Mouse (Mus musculus) lung, embryonic 15.5 days (tissue): ENCODE results near the gene Pifo. TPM values are rescaled to one million over a fixed set of nuclear protein-coding genes. Genes with fewer than 3 reads are reported as not detected.
"Not testable (repeated sequence)": the region's sequence is repeated elsewhere in the genome, so short reads cannot be mapped to it uniquely, and the experiment has no call there.

Experiments
- ATAC-seq: fragments of 200-750 bp; cut with Nextera tagmentation; 2 replicates; pipeline ENCODE4 v1.8.0; 2017; ENCODE audit warnings: moderate number of reproducible peaks, borderline replicate concordance; ENCODE audit not compliant: low FRiP score, low TSS enrichment; ENCODE audit errors: extremely low read depth
- H3K27ac ChIP-seq: fragments of 300-500 bp; sonication (generic); 2 replicates; pipeline ENCODE4 v1.5.1; 2015; ENCODE audit warnings: moderate library complexity, mild to moderate bottlenecking, inconsistent platforms
- H3K27me3 ChIP-seq: fragments of 300-500 bp; sonication (generic); 2 replicates; pipeline ENCODE4 v1.6.1; 2015; ENCODE audit warnings: inconsistent platforms
- H3K36me3 ChIP-seq: fragments of 300-500 bp; sonication (generic); 2 replicates; pipeline ENCODE4 v1.6.1; 2015; ENCODE audit warnings: inconsistent platforms
- H3K4me1 ChIP-seq: fragments of 300-500 bp; sonication (generic); 2 replicates; pipeline ENCODE4 v1.6.1; 2015; ENCODE audit warnings: inconsistent platforms
- H3K4me2 ChIP-seq: fragments of 300-500 bp; sonication (generic); 2 replicates; pipeline ENCODE4 v1.6.1; 2015; ENCODE audit warnings: inconsistent platforms, mild to moderate bottlenecking, moderate library complexity
- H3K4me3 ChIP-seq: fragments of 300-500 bp; sonication (generic); 2 replicates; pipeline ENCODE4 v1.5.1; 2015; ENCODE audit warnings: mild to moderate bottlenecking, inconsistent platforms
- H3K9ac ChIP-seq: fragments of 300-500 bp; sonication (generic); 2 replicates; pipeline ENCODE4 v1.6.1; 2015; ENCODE audit warnings: inconsistent platforms
- H3K9me3 ChIP-seq: fragments of 300-500 bp; sonication (generic); 2 replicates; pipeline ENCODE4 v1.6.1; 2016; ENCODE audit warnings: inconsistent platforms
- WGBS: fragments of 180-500 bp; shearing (Covaris S2); methylation state at CpG from one replicate; pipeline ENCODE4 v1.1.7; 2015; 5-methylcytosine and 5-hydroxymethylcytosine counted together
- polyA plus RNA-seq: library from polyadenylated mRNA; unstranded; fragments of >200 nt; fragmentation: Nextera tagmentation; extraction: Ambion mirVana; gene quantifications from 2 replicates; pipeline ENCODE4 v1.2.1, GENCODE M21; 2015

Pifo gene
- polyA plus RNA-seq: 5.1 and 5.5 TPM in 2 replicates

GRCm38 (mm10) chr3:106014546-106014945 is at the start of gene Pifo:
Pifo (minus strand) TSS chr3:106014646.
- no peaks in the 10 kb centered on the region for H3K27me3 ChIP-seq
- no peak within 1 kb of the TSS for H3K4me3 ChIP-seq
- H3K9me3 ChIP-seq: no peaks in the 10 kb centered on the region
- no peak within 1 kb of the TSS for H3K9ac ChIP-seq
- no peaks in the 10 kb centered on the region for H3K4me1 ChIP-seq
- H3K4me2 ChIP-seq: no peak within 1 kb of the TSS
- no peaks in the 10 kb centered on the region for H3K36me3 ChIP-seq
- no peak for ATAC-seq
- H3K27ac ChIP-seq: no peak within 1 kb of the TSS
- WGBS: 81% methylated on average over 2 of the region's 2 CpGs

- Histone ChIP-seq H3K36me3 (no peaks in the 10 kb centered on the region), H3K27me3 (no peaks in the 10 kb centered on the region), H3K4me1 (no peaks in the 10 kb centered on the region), H3K4me2 (no peak overlapping the region), H3K9ac (no peak overlapping the region), H3K4me3 (no peak overlapping the region), H3K9me3 (no peaks in the 10 kb centered on the region), H3K27ac (no peak overlapping the region)
- WGBS: 71% methylated on average over 3 of the region's 3 CpGs
- ATAC-seq: no peak
Observed at GRCm38 (mm10) chr3:106057966-106058365, 43.5 kb upstream of the Pifo start.

GRCm38 (mm10) chr3:106051896-106052295 is 37.5 kb upstream of the Pifo start:
- no peak for ATAC-seq
- whole genome bisulfite sequencing: 63% methylated on average over 18 of the region's 18 CpGs
- H3K9me3 ChIP-seq: no peaks in the 10 kb centered on the region

GRCm38 (mm10) chr3:106040306-106040705 is 25.9 kb upstream of the Pifo start:
- ATAC-seq: no peak
- Histone ChIP-seq H3K36me3 (no peaks in the 10 kb centered on the region), H3K4me1 (no peaks in the 10 kb centered on the region), H3K4me3 (no peak overlapping the region), H3K9ac (no peak overlapping the region), H3K9me3 (no peaks in the 10 kb centered on the region), H3K27ac (no peak overlapping the region), H3K4me2 (no peak overlapping the region), H3K27me3 (no peaks in the 10 kb centered on the region)
- 80% methylated on average over 2 of the region's 2 CpGs for WGBS

More at GRCm38 (mm10) chr3:106051896-106052295, 37.5 kb upstream of the Pifo start:
- H3K9ac ChIP-seq: no peak overlapping the region
- H3K27ac ChIP-seq: no peak overlapping the region
- no peak overlapping the region for H3K4me2 ChIP-seq
- no peaks in the 10 kb centered on the region for H3K27me3 ChIP-seq
- H3K36me3 ChIP-seq: no peaks in the 10 kb centered on the region
- no peaks in the 10 kb centered on the region for H3K4me1 ChIP-seq
- no peak overlapping the region for H3K4me3 ChIP-seq

DNA sequence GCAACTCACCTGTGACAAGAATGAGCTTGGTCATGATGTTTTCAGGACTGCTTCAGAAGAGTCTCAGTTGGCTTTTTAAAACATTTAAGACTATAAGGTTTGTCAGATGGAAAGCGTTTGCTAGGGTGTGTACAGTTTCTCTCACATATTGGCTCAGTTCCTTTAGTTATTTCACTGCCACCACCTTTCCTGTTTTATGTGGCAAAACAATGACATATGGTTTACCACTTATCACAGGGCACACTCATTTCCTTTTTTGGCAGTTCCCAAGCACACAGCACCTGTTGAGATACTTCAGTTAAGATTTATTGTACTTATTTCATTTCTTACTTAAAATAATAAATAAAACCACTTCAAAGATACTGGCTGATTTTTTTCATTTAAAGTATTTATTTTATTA is 18.3 kb upstream of the Pifo start, which contains the start of gene Chil5:
Gene Chil5, minus strand, starts transcription at position 34 of the 400 bp plus-strand sequence.
- Histone ChIP-seq H3K4me2 (no peak within 1 kb of the TSS), H3K27me3 (no peaks in the 10 kb centered on the region), H3K36me3 (no peaks in the 10 kb centered on the region), H3K9me3 (no peaks in the 10 kb centered on the region), H3K4me1 (no peaks in the 10 kb centered on the region), H3K27ac (no peak within 1 kb of the TSS), H3K9ac (no peak within 1 kb of the TSS), H3K4me3 (no peak within 1 kb of the TSS)
- 79% methylated on average over 1 of the region's 1 CpGs for WGBS
- ATAC-seq: no peak

- H3K27ac ChIP-seq: no peak overlapping the region
- no peak overlapping the region for H3K4me3 ChIP-seq
- H3K4me2 ChIP-seq: no peak overlapping the region
- no peaks in the 10 kb centered on the region for H3K27me3 ChIP-seq
- no peak overlapping the region for H3K9ac ChIP-seq
- no peak for ATAC-seq
- H3K36me3 ChIP-seq: no peaks in the 10 kb centered on the region
- H3K4me1 ChIP-seq: no peaks in the 10 kb centered on the region
- no peaks in the 10 kb centered on the region for H3K9me3 ChIP-seq
- 80% methylated on average over 2 of the region's 2 CpGs for WGBS
Observed at GRCm38 (mm10) chr3:106024135-106024534, 9.7 kb upstream of the Pifo start.

GRCm38 (mm10) chr3:106021840-106022239 is 7.4 kb upstream of the Pifo start:
- no peak overlapping the region for H3K4me2 ChIP-seq
- H3K27ac ChIP-seq: no peak overlapping the region
- no peaks in the 10 kb centered on the region for H3K9me3 ChIP-seq
- H3K9ac ChIP-seq: no peak overlapping the region
- H3K4me1 ChIP-seq: no peaks in the 10 kb centered on the region
- H3K27me3 ChIP-seq: no peaks in the 10 kb centered on the region
- no peak overlapping the region for H3K4me3 ChIP-seq
- ATAC-seq: no peak
- H3K36me3 ChIP-seq: no peaks in the 10 kb centered on the region

DNA sequence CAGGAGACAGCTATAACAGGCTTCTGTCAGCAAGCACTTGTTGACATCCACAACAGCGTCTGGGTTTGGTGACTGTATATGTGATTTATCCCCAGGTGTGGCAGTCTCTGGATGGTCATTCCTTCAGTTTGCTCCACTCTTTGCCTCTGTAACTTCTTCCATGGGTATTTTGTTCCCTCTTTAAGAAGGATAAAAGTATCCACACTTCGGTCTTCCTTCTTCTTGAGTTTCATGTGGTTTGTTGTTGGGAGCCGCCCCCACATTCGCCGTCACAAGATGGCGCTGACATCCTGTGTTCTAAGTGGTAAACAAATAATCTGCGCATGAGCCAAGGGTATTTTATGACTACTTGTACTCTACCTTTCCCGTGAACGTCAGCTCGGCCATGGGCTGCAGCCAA is 11.1 kb downstream of the Pifo start:
- not testable (repeated sequence) for ATAC-seq, H3K36me3 ChIP-seq, H3K4me3 ChIP-seq, H3K9ac ChIP-seq, H3K27ac ChIP-seq, H3K4me1 ChIP-seq, H3K4me2 ChIP-seq, H3K9me3 ChIP-seq, H3K27me3 ChIP-seq
- 61% methylated on average over 10 of the region's 10 CpGs for WGBS

- Histone ChIP-seq H3K27me3 (no peaks in the 10 kb centered on the region), H3K4me3 (no peak overlapping the region), H3K36me3 (no peaks in the 10 kb centered on the region), H3K4me2 (peak overlapping the region; percentile 37), H3K9me3 (no peaks in the 10 kb centered on the region), H3K4me1 (0 out of 2 replicates have a peak, but pooled peaks cover 5% of the 10 kb centered on the region), H3K9ac (no peak overlapping the region), H3K27ac (no peak overlapping the region)
- 20% methylated on average over 17 of the region's 17 CpGs for WGBS
- peak; percentile 85 for ATAC-seq
Observed at GRCm38 (mm10) chr3:106001416-106002370, 12.8 kb downstream of the Pifo start.

DNA sequence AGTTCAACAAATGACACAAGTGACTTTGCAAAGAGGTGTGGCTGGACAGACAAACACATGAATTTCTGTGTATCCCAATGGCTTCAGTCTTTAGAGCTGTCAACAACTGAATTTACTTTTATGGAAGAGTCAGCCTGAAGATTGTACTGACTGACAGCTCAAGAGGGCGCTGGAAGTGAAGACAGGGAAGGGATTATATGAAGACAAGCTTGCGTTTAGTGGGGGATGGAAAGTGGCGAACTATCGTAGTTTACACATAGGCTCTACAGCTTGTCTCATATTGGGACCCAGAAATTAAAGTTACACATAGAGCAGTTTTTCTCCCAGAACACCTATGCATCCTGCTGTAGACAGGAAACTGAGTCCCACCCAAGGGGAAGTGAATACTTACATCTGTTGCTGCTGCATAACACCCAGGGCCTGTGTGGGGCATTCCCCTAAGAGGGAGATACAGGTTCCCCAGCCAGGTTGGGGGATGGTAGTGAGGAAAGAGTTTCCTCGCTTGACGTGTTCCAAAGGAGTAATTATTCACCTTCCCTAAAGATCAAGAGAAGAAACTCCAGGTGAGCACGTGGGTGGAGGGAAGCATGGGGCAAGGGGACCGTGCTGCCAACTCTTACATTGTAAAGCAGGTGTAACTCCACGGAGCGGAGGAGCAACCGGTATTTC is 13.6 kb downstream of the Pifo start:
- peak overlapping the region; percentile 37 for H3K4me2 ChIP-seq
- WGBS: 20% methylated on average over 11 of the region's 11 CpGs
- H3K4me1 ChIP-seq: 0 out of 2 replicates have a peak, but pooled peaks cover 5% of the 10 kb centered on the region
- H3K27ac ChIP-seq: no peak overlapping the region
- H3K9me3 ChIP-seq: no peaks in the 10 kb centered on the region
- H3K27me3 ChIP-seq: no peaks in the 10 kb centered on the region
- H3K9ac ChIP-seq: no peak overlapping the region
- H3K4me3 ChIP-seq: no peak overlapping the region
- ATAC-seq: no peak
- no peaks in the 10 kb centered on the region for H3K36me3 ChIP-seq

- H3K9me3 ChIP-seq: no peaks in the 10 kb centered on the region
- no peak overlapping the region for H3K9ac ChIP-seq
- no peaks in the 10 kb centered on the region for H3K4me1 ChIP-seq
- H3K27ac ChIP-seq: no peak overlapping the region
- no peak overlapping the region for H3K4me2 ChIP-seq
- no peaks in the 10 kb centered on the region for H3K27me3 ChIP-seq
- no peak for ATAC-seq
- H3K4me3 ChIP-seq: no peak overlapping the region
- 63% methylated on average over 2 of the region's 2 CpGs for WGBS
- H3K36me3 ChIP-seq: no peaks in the 10 kb centered on the region
Observed at GRCm38 (mm10) chr3:105994730-105995129, 19.7 kb downstream of the Pifo start.
